Mouse (Mus musculus) left cerebral cortex, postnatal 14 days (tissue): ENCODE data around the gene St14. TPM values are rescaled to one million over a fixed set of nuclear protein-coding genes. Genes with fewer than 3 reads are reported as not detected.
A peak's percentile ranks its signal among the peaks of the same experiment; 100 is the strongest.
"Not testable (repeated sequence)": the region's sequence is repeated elsewhere in the genome, so short reads cannot be mapped to it uniquely, and the experiment has no call there.

Experiments
- DNase-seq, 2 experiments: peaks; one replicate each; pipeline ENCODE4 v3.0.0; 2021 to 2022; ENCODE audit warnings: low spot score in 2 of 2, mixed read lengths in 1 of 2
- intact Hi-C: fragments of 180-260 bp; cut with DNase I; formaldehyde crosslinking; loops from one replicate; pipeline ENCODE4 v1.15.1; 2025
- long read RNA-seq, 2 experiments: library from polyadenylated mRNA; stranded (forward); transcript quantifications; one replicate each; pipeline ENCODE4 v2.0.0; 2021
- total RNA-seq, 2 experiments: library from RNA; stranded (reverse); gene quantifications; 2 replicates each; pipeline ENCODE4 v1.2.3; 2021

St14 gene
- under 1 TPM; 0.19 to 0.68 TPM for total RNA-seq
- long read RNA-seq, experiment 1, result 0 reads
- long read RNA-seq, experiment 2, result 0 reads

GRCm38 (mm10) chr9:31131205-31131968, at the start of gene St14:
Gene St14, minus strand, starts transcription at chr9:31131853.
- no peak for DNase-seq
- intact Hi-C loops, result no loop called here

GRCm38 (mm10) chr9:31177692-31178091, 46.0 kb upstream of the St14 start:
- intact Hi-C loops, result no loop called here
- DNase-seq, result peak in 1 of 2 experiments; percentile 31

GRCm38 (mm10) chr9:31176379-31177130, 44.9 kb upstream of the St14 start:
- DNase-seq, result peak; percentile 76 to 91
- intact Hi-C loops, result no loop called here

GRCm38 (mm10) chr9:31175978-31176377, 44.3 kb upstream of the St14 start:
- DNase-seq, result peak in 1 of 2 experiments; percentile 53
- intact Hi-C loops, result no loop called here

- intact Hi-C loops, result no loop called here
- no peak for DNase-seq
These were observed 43.7 kb upstream of the St14 start for GRCm38 (mm10) chr9:31175346-31175745.

GRCm38 (mm10) chr9:31168356-31169093, 36.9 kb upstream of the St14 start:
- intact Hi-C loops, result loop anchor here (5.0 kb wide), 1 partner anchor 34 kb away; no protein-coding TSS in a partner anchor
- no peak for DNase-seq

GRCm38 (mm10) chr9:31167305-31167704, 35.7 kb upstream of the St14 start:
- no peak for DNase-seq
- intact Hi-C loops, result loop anchor here (5.0 kb wide), 1 partner anchor 35 kb away; no protein-coding TSS in a partner anchor

GRCm38 (mm10) chr9:31165505-31165904, 33.9 kb upstream of the St14 start:
- intact Hi-C loops, result loop anchor here (5.0 kb wide), 1 partner anchor 37 kb away; no protein-coding TSS in a partner anchor
- not testable (repeated sequence) for DNase-seq

- intact Hi-C loops, result loop anchor here (5.0 kb wide), 1 partner anchor 119 kb away; the partner anchor contains the start of gene Prdm10
- DNase-seq, result no peak
These were observed 31.7 kb upstream of the St14 start for GRCm38 (mm10) chr9:31163327-31163726.

- DNase-seq, result no peak
- intact Hi-C loops, result loop anchor here (5.0 kb wide), 1 partner anchor 119 kb away; the partner anchor contains the start of gene Prdm10
These were observed 31.3 kb upstream of the St14 start for GRCm38 (mm10) chr9:31162911-31163310.

- DNase-seq, result peak in 1 of 2 experiments; percentile 22
- intact Hi-C loops, result loop anchor here (5.0 kb wide), 1 partner anchor 122 kb away; the partner anchor contains the start of gene Prdm10
These were observed 28.3 kb upstream of the St14 start for GRCm38 (mm10) chr9:31159910-31160309.

- DNase-seq, result no peak
- intact Hi-C loops, result no loop called here
These were observed 24.9 kb upstream of the St14 start for GRCm38 (mm10) chr9:31156594-31156993.

- intact Hi-C loops, result loop anchor here (2.0 to 5.0 kb wide), 2 partner anchors 198 to 251 kb away; no protein-coding TSS in a partner anchor
- peak in 1 of 2 experiments; percentile 33 for DNase-seq
These were observed 19.4 kb upstream of the St14 start for GRCm38 (mm10) chr9:31151050-31151449.

GRCm38 (mm10) chr9:31148135-31148534, 16.5 kb upstream of the St14 start:
- intact Hi-C loops, result no loop called here
- no peak for DNase-seq

- intact Hi-C loops, result no loop called here
These were observed 13.7 kb upstream of the St14 start for GRCm38 (mm10) chr9:31145272-31145925.

GRCm38 (mm10) chr9:31142924-31143323, 11.3 kb upstream of the St14 start:
- intact Hi-C loops, result no loop called here
- no peak for DNase-seq

More at GRCm38 (mm10) chr9:31145272-31145925, 13.7 kb upstream of the St14 start:
- peak in 1 of 2 experiments; percentile 22 for DNase-seq

- intact Hi-C loops, result no loop called here
- no peak for DNase-seq
These were observed 1.5 kb upstream of the St14 start for GRCm38 (mm10) chr9:31133131-31133530.

- intact Hi-C loops, result no loop called here
These were observed 1.1 kb downstream of the St14 start for GRCm38 (mm10) chr9:31130357-31131204.

More at GRCm38 (mm10) chr9:31130357-31131204, 1.1 kb downstream of the St14 start:
- no peak for DNase-seq
